Mouse (Mus musculus) CH12F3 (cell line): ENCODE measurements at regions not wholly inside any gene's neighbourhood (a gene's known extent, or its start where the extent isn't known, plus 50 kb on each side); places are given as distances from the start of the nearest gene placed in this dataset.

Experiments
- in situ Hi-C: fragments of 300-500 bp; cut with MboI; formaldehyde crosslinking; loops from 2 replicates; pipeline ENCODE4 v1.14.3; 2020; ENCODE audit warnings: low sequenced_read_pairs

GRCm38 (mm10) chr3:9884691-9885354, 203.1 kb upstream of the Gm9833 start:
- in situ Hi-C loops = no loop called here

DNA sequence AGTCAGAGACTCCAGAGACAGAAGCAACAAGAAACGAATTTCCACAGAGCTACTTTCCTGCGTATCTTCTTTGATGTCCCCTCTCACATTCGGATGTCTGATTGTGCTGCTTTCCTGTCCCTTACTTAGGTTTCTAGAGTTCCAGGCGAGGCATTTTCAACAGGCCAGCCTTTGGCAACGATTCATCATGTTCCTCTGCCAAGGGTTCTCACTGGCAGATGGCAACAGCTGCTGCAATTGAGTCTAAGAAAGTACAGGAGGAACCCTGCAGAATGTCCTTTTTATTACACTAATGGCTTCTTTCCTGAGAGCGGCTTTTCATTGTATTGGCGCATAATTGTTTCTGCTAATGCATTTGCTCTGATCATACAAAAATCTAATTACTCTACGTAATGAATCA, 202.3 kb upstream of the Gm9833 start:
- in situ Hi-C loops = no loop called here

GRCm38 (mm10) chr3:9886077-9886476, 201.8 kb upstream of the Gm9833 start:
- in situ Hi-C loops = no loop called here

GRCm38 (mm10) chr3:9886765-9887626, 200.9 kb upstream of the Gm9833 start:
- in situ Hi-C loops = no loop called here

- in situ Hi-C loops = no loop called here
Observed at GRCm38 (mm10) chr3:9887627-9887994, 200.3 kb upstream of the Gm9833 start.

DNA sequence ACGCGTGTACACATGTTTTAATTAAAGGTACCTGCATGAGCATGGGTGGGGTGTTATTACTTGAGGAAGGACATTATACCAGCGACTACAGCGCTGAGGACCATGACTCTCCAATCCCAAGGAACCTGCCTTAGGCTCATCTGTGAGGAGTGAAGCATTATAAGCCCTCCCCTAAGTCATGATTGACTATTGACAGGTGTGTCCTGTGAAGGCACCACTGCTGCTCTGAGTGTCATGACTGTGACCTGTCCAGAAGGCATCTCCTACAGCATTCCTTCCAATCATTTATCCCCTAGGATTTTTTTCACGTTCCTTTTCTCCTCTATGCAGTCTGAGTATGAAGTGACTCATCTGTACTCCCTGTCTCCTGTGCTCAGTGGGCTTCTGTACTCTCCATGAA, 199.9 kb upstream of the Gm9833 start:
- in situ Hi-C loops = no loop called here

GRCm38 (mm10) chr3:9892884-9893494, 194.9 kb upstream of the Gm9833 start:
- in situ Hi-C loops = no loop called here

DNA sequence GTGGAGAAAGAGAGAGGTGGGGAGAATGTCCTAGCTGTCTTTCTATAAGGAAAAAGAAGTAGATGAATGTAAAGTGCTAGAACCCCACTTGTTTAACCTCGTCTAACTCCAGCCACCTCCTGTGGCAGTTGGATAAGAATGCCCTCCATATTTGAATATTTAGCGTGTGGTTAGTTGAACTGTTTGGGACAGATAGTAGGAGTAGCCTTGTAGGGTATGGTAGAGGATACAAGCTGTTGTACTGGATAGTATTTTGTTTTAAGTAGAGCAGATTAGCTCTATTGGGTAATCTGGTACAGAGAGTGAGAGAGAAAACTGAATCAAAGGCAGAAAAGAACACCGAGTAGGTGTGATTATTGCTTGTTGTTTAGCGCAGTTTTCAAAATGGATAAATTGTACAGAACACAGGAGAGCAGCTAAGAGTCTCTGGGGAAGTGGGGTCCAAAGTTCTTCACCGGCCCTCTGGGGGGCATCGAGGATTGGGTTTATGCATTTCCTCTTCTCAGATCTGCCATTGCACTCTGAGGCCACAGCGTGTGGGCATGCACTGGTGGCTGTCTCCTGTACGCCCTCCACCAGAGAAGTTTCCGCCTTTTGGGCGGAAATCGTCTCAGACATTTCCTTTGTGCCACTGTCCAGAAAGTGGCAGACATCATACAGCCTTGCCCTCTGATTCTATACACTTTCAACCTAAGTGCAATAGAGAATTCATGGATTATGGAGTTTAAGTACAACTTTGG, 192.3 kb upstream of the Gm9833 start:
- in situ Hi-C loops = no loop called here

GRCm38 (mm10) chr3:9896303-9896702, 191.6 kb upstream of the Gm9833 start:
- in situ Hi-C loops = no loop called here

GRCm38 (mm10) chr3:9901663-9902062, 186.2 kb upstream of the Gm9833 start:
- in situ Hi-C loops = no loop called here

DNA sequence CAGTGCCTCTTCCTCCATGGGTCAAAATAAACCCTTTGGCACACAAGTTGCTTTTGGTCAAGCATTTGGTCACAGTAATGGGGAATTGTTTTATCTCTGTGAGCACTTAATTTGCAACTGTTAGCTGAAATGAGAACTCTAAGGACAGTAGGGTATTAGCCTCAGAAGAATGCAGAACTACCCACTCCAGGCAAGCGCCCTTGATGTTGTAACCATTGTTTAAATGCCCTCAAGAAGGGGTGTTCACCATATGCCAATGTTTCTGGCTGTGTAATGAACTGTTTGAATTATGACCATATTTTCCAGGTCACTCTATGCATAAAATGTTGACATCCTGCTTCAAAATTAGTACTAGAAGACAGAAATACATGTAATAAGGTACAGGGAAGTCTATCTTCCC, 174.6 kb upstream of the Gm9833 start:
- in situ Hi-C loops = no loop called here

GRCm38 (mm10) chr3:9916538-9917106, 171.3 kb upstream of the Gm9833 start:
- in situ Hi-C loops = no loop called here

DNA sequence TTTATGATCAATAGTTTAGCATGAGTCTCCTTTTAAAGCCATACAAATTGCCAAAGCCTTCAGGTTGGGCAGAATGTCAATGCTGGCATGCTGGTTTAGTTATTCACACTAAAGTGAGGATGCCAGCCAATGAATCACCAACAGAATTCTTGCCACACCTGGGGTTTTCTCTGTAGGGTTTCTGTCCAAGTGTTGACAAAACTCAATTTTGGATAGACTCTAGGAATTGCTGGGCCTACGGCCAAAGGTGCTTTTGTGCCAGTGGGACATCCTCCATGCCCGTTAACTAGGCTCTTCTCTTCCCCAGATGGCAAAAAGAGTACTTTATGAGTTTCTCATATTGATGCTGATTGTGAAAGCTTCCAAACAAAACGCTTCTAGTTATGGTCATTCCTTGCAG, 167.6 kb upstream of the Gm9833 start:
- in situ Hi-C loops = no loop called here

DNA sequence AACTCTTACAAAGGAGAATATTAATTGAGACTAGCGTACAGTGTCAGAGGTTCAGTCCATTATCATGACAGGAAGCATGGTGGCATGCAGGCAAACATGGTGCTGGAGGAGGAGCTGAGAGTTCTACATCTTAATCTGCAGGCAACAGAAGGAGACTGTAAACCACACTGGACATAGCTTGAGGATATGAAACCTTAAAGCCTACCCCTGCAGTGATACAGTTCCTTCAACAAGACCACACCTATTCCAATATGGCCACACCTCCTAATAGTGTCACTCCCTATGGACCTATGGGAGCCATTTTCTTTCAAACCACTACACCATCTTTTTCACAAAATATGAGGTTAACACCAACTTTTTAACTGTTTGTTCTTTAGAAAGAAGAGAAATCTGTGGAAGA, 166.2 kb upstream of the Gm9833 start:
- in situ Hi-C loops = no loop called here

DNA sequence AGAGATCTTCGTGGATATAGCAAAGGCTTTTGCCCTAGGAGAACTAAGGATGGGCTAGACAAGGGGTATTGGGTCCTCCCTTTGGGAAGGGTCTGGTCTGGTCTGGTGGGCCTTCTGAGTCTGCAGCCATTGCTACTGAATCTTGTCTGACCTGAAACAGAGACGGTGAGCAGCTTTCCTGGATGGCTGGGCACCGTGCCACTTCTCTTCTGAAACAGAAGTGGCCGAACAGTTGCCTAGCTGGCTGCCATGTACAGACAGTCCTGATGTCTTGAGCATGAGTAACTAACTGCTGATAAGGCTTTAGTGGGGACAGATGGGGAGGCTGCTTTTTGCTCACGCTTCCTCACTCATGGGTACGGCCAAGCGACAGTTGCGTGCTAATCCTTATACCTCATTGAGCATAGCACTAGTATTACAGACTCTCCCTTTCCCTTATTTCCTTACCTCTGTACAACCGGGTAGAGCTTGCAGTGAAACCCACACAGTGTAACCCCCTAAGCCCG, 165.3 kb upstream of the Gm9833 start:
- in situ Hi-C loops = no loop called here

GRCm38 (mm10) chr3:9924630-9925029, 163.3 kb upstream of the Gm9833 start:
- in situ Hi-C loops = no loop called here

DNA sequence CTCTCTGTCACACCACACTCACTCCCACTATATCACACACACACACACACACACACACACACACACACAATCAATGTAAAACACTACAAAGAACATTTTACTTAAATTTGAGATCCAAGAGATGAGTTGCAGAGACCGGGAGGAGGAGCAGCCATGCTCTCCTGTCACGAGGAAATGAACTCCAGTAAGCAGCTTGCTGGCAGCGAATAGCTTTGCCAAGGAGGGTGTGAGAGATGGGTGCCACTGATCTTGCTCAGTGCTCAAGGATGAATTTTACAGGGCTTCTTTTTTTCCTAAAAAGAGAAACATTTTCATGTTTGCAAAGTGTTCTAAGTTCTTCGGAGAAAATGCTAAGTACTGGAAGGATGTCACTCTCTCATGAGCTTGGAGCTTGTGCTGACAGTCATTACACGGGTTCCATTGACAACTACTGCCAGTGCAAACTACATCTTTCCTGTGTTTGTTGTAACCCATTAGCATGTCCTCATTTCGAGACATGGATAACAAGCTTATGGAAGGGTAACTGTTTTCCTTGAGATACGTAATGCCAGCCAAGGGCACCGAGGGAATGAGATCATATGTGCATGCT, 151.0 kb upstream of the Gm9833 start:
- in situ Hi-C loops = no loop called here

- in situ Hi-C loops = no loop called here
Observed at GRCm38 (mm10) chr3:9938651-9939050, 149.3 kb upstream of the Gm9833 start.

DNA sequence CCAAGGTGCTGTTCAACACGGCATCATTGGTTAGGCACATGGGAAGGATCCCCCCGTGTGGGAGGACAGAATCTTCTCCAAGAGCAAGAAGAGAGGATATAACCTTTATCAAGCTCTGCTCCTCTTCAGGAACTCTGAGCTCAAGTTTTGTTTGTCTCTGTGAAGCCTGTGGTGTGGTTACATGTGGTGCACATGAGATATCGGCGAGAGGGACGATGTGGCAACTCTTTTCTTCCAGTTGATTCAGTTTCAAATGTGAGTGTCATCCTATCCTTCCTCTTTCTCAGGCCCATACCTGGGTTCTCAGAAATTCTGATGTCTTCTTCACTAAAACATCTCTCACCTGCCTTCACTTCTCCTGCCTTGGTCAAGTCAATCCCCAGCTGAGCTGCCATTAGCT, 145.3 kb upstream of the Gm9833 start:
- in situ Hi-C loops = loop anchor here (5.0 kb wide), 1 partner anchor 230 kb away; no protein-coding TSS in a partner anchor

DNA sequence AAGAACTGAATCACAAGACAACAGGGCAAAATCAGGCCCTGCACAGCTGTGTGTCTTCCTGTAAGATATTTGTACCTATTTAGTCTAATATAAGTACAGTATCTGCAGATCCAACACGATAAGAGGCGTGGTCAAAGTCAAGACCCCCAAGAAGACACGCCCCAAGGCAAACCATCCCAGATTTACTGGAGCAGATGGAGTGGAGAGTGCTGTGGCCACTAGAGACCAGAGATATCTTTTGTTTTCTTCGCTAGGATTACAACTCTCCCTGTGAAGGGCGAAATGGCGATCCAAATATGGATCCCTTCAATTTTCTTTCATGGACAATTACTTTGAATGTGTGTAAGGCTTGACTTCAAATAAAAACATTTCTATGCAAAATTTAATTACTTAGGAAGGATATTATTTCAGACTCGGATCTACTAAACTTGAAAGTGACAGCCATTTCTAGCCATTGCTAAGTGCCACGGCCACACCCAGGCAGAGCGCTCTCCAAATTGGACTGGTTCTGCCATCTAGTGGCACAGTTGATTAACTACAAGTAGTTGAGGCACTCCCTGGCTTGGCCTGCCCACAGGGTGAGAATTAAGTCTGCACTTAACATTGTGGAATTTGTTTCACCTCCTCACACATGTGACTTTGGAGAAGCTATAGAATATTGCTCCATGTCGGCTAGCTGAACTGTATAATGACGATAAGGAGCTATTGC, 140.4 kb upstream of the Gm9833 start:
- in situ Hi-C loops = no loop called here
